Mouse (Mus musculus) liver (tissue): ENCODE results near the gene Cckbr.

ENCODE experiments used
- DNase-seq: peaks from one replicate; pipeline ENCODE4 v3.0.0-alpha.2; 2020; ENCODE audit warnings: mixed read lengths

Cckbr gene

GRCm38 (mm10) chr7:105499676-105500075, 74.1 kb downstream of the Cckbr start:
- no peak for DNase-seq

DNA sequence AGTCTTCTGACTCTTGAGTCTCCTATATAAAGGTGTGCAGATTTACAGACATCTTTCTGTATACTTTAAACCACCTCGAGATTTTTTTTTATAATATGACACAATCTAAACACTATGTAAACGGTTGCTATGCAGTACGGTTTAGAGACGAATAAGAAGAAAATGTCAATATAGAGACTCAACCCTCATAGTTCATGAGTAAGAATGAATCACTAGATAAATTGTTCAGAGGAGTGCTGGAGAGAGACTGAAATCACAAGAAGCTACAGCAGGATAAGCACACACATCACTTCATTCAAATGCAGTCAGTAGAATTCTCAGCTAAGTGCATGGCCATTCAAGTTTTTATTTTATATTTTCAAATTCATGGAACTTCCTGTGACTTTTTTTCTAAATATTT, 76.5 kb downstream of the Cckbr start:
- no peak for DNase-seq

- no peak for DNase-seq
Measured at GRCm38 (mm10) chr7:105507257-105507656, 81.7 kb downstream of the Cckbr start.

DNA sequence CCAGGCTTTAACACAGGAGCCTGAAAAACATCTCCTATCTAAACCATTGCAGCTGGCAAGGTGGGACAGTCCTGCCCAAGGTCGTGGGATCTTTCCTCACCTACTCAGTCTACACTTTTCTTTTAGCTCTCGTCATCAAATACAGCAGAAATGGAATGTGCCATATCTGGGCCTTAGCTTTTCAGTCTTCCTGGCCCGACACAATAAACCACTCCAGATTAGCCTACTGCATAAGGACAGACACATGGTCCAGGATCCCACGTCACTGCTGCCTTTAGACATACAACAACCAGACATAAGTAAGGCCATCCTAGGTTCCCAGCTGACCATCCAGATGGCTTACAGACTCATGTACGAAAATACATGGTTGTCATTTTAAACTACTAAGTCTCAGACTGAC, 84.6 kb downstream of the Cckbr start:
- DNase-seq: no peak

- no peak for DNase-seq
Measured at GRCm38 (mm10) chr7:105513845-105514291, 88.3 kb downstream of the Cckbr start.

DNA sequence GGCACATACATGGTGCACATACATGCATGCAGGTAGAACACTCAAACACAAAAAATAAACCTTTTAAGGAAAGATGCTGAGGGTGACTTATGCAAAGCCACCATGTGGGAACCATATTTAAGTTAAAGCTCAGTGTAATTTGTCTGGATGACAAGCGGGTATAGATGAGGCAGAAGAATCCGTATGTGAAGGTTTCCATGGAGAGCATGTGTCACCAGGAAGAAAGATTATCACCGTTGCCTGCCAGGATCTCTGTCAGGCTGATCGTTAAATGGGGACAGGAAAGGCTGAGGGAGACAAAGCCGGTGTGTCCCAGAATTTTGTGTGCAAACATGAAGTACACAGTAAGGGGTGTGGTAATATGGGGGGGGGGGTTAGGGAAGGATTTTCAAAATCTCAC, 89.0 kb downstream of the Cckbr start:
- no peak for DNase-seq

DNA sequence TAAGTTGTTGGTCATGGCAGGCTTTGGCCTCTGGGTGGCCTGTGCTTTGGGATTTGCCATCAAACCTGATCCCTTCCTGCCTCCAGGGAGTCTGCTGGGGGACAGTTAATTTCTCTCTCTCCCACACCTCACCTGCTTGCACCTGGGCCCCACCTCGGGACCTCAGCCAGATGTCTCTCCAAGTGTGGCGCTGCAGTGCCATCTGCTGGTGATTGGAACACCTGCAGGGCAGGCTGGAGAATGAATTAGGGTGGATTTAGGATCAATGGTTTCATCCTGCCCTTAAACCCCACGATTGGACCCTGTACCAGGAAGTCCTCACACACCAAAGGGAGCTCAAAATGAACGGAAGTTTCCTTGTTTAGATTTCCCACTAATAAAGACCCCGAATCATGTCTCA, 89.6 kb downstream of the Cckbr start:
- peak; percentile 50 for DNase-seq

DNA sequence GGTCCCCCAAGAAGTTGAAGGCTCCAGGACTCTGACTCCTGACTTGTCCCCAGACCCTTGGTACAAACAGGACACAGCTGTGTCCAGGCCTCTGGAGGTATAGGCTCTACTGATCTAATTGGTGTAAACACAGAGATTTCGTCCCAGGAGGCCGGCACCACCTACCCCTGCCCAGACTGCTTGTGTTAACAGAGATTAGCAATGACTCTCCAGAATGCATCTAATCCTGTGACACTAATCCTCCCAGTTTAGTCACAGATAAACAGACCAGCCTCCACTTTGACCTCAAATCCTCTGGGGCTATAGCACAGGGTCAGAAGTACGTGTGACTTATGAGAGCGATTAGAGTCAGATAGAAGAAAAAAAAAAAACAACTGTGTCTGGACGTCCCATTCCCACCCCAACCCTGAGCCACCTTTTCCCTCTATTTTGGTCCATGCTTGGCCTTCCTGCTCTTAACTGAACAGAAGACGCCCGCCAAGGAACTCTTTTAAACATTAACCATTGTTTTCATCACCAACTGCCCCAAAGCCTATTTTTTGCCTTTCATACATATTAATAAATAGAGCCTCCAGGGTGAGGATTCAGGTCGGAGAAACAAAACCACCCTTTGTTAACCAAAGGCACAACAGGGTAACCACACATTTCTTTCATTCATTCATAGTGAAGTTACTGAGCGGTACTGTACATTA, 91.3 kb downstream of the Cckbr start:
- no peak for DNase-seq

- DNase-seq: no peak
Measured at GRCm38 (mm10) chr7:105519336-105519735, 93.8 kb downstream of the Cckbr start.

GRCm38 (mm10) chr7:105519771-105520170, 94.2 kb downstream of the Cckbr start:
- no peak for DNase-seq

- no peak for DNase-seq
Measured at GRCm38 (mm10) chr7:105520201-105520600, 94.7 kb downstream of the Cckbr start.
